ENCODE assay signal across 7 mouse cellular contexts in the genomic region with DNA sequence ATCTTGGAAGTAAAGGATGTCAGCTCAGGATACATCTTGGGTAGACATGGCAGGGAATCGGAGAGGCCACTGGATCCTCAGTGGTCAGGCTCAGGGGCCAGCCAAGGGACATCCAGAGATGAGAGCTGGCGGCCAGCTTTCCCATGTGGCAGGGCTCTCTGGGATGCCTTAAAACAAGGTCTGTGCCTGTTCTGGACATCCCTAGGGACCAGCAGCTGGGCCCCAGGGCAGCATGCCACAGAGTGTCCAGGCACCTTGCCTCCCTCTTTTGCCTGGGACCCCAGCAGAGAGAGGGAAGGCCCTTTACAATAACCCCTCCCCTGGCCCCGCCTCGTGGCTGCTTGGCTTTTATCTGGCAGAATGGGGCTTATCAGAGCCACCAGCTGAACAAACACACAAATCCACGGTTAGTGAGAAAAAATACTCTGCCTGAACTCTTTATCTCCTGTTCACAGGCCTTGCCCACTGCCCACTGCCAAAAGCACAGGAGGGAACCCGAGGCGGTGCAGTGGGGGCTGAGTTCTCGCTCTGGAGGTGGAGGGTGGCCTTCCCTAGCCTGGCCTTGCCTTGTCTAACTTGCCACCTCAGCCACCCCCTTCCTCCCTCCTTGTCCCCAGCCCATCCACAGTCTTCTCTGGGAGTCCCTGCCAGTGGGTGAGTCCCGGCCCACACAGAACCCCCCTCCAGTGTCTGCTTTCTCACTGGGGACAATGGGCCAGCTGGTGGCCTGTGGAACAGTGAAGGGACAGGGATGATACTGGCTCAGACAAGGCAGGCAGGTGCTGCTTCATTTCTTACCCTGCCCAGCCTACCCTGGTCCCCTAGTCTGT. TPM values are rescaled to one million over a fixed set of nuclear protein-coding genes. Genes with fewer than 3 reads are reported as not detected.
A peak's percentile ranks its signal among the peaks of the same experiment; 100 is the strongest.
DNase-seq lines count a peak whose midpoint lies in the region; ATAC-seq lines count a peak whose summit lies in the region.

No protein-coding gene starts in this region.

- peak; percentile 40 for DNase-seq in urinary bladder, postnatal 14 days (ENCODE audit: low spot score)
- DNase-seq in urinary bladder, postnatal 10 days (ENCODE audit: low spot score), result no peak
- peak; percentile 92 for DNase-seq in midbrain, embryonic 11.5 days (ENCODE audit: low spot score, missing footprints)
- no peak for DNase-seq in layer of hippocampus, adult 9-11 months
- DNase-seq in left cerebral cortex, adult 18-20 months (ENCODE audit: low spot score in 2 of 2), result no peak

- peaks cover 100% of the 10 kb centered on the region for H3K4me1 ChIP-seq in forebrain, embryonic 13.5 days
- peaks cover 53% of the 10 kb centered on the region for H3K4me1 ChIP-seq in hindbrain, embryonic 12.5 days
- peaks cover 22% of the 10 kb centered on the region for H3K4me1 ChIP-seq in midbrain, embryonic 11.5 days (ENCODE audit: control insufficient read depth, insufficient read depth, low read length)

- H3K27me3 ChIP-seq in forebrain, embryonic 13.5 days, result no peaks in the 10 kb centered on the region; the same call in 1 of the 2 replicates
- peaks cover 44% of the 10 kb centered on the region for H3K27me3 ChIP-seq in hindbrain, embryonic 12.5 days
- peaks cover 32% of the 10 kb centered on the region for H3K27me3 ChIP-seq in midbrain, embryonic 11.5 days (ENCODE audit: control insufficient read depth, insufficient read depth, low read length)

- peaks cover 25% of the 10 kb centered on the region for H3K36me3 ChIP-seq in forebrain, embryonic 13.5 days (ENCODE audit: poor library complexity, severe bottlenecking)
- H3K36me3 ChIP-seq in hindbrain, embryonic 12.5 days, result no peaks in the 10 kb centered on the region
- no peaks in the 10 kb centered on the region for H3K36me3 ChIP-seq in midbrain, embryonic 11.5 days (ENCODE audit: control insufficient read depth, insufficient read depth, low read length)

- peak overlapping the region; percentile 53 for H3K9ac ChIP-seq in forebrain, embryonic 13.5 days
- H3K9ac ChIP-seq in hindbrain, embryonic 12.5 days, result 0 out of 2 replicates have a peak overlapping the region, but pooled peaks have one; percentile 20
- 0 out of 2 replicates have a peak overlapping the region, but pooled peaks have one; percentile 6 for H3K9ac ChIP-seq in midbrain, embryonic 11.5 days (ENCODE audit: low read length)

- no peak overlapping the region for H3K4me3 ChIP-seq in forebrain, embryonic 13.5 days
- no peak overlapping the region for H3K4me3 ChIP-seq in hindbrain, embryonic 12.5 days
- no peak overlapping the region for H3K4me3 ChIP-seq in midbrain, embryonic 11.5 days (ENCODE audit: low read depth, low read length)

- no peaks in the 10 kb centered on the region for H3K9me3 ChIP-seq in forebrain, embryonic 13.5 days (replicated peaks)
- H3K9me3 ChIP-seq in hindbrain, embryonic 12.5 days (replicated peaks), result no peaks in the 10 kb centered on the region
- no peaks in the 10 kb centered on the region for H3K9me3 ChIP-seq in midbrain, embryonic 11.5 days (ENCODE audit: control insufficient read depth, low read length)

- peak overlapping the region; percentile 90 for H3K27ac ChIP-seq in forebrain, embryonic 13.5 days
- H3K27ac ChIP-seq in hindbrain, embryonic 12.5 days, result peak overlapping the region; percentile 87
- peak overlapping the region; percentile 76 for H3K27ac ChIP-seq in midbrain, embryonic 11.5 days (ENCODE audit: low read depth, low read length)

- 35% methylated on average over 9 of the region's 9 CpGs for WGBS in forebrain, embryonic 13.5 days
- 39% methylated on average over 9 of the region's 9 CpGs for WGBS in hindbrain, embryonic 12.5 days
- WGBS in midbrain, embryonic 11.5 days, result 22% methylated on average over 9 of the region's 9 CpGs

- peak overlapping the region; percentile 18 for H3K4me2 ChIP-seq in forebrain, embryonic 13.5 days
- H3K4me2 ChIP-seq in hindbrain, embryonic 12.5 days (replicated peaks), result no peak overlapping the region
- no peak overlapping the region for H3K4me2 ChIP-seq in midbrain, embryonic 11.5 days

- ATAC-seq in forebrain, embryonic 13.5 days, result 0 out of 2 replicates have a peak, but pooled peaks have one; percentile 5
- ATAC-seq in hindbrain, embryonic 12.5 days (ENCODE audit: low FRiP score), result peak; percentile 36; the same call in 1 of the 2 replicates
- peak; percentile 64 for ATAC-seq in midbrain, embryonic 11.5 days (ENCODE audit: low FRiP score)

RNA-seq across cellular contexts. Expression of a gene that starts 7.9 kb away (rescaled TPM):
- polyA plus RNA-seq in forebrain, embryonic 13.5 days (2015; fragmentation: Nextera tagmentation; extraction: Ambion mirVana), result 3.7 and 3.8 TPM in 2 replicates
- polyA plus RNA-seq in hindbrain, embryonic 12.5 days (2016; fragmentation: Nextera tagmentation; extraction: Ambion mirVana), result 3.0 and 3.6 TPM in 2 replicates
- 1.6 and 1.9 TPM in 2 replicates for polyA plus RNA-seq in midbrain, embryonic 11.5 days (2014; fragmentation: Nextera tagmentation; extraction: Ambion mirVana)
- total RNA-seq in left cerebral cortex, adult 18-20 months (2021), result not detected

RNA-seq across cellular contexts. Expression of a gene that starts 29.5 kb away (rescaled TPM):
- 1.9 and 2.1 TPM in 2 replicates for polyA plus RNA-seq in forebrain, embryonic 13.5 days (2015; fragmentation: Nextera tagmentation; extraction: Ambion mirVana)
- polyA plus RNA-seq in hindbrain, embryonic 12.5 days (2016; fragmentation: Nextera tagmentation; extraction: Ambion mirVana), result 4.6 and 4.9 TPM in 2 replicates
- 5.1 and 6.5 TPM in 2 replicates for polyA plus RNA-seq in midbrain, embryonic 11.5 days (2014; fragmentation: Nextera tagmentation; extraction: Ambion mirVana)
- total RNA-seq in left cerebral cortex, adult 18-20 months (2021), result 1 to 10 TPM; 2.6 TPM

RNA-seq across cellular contexts. Expression of a gene that starts 43.1 kb away (rescaled TPM):
- 16.1 and 18.6 TPM in 2 replicates for polyA plus RNA-seq in forebrain, embryonic 13.5 days (2015; fragmentation: Nextera tagmentation; extraction: Ambion mirVana)
- polyA plus RNA-seq in hindbrain, embryonic 12.5 days (2016; fragmentation: Nextera tagmentation; extraction: Ambion mirVana), result 20.9 and 21.3 TPM in 2 replicates
- polyA plus RNA-seq in midbrain, embryonic 11.5 days (2014; fragmentation: Nextera tagmentation; extraction: Ambion mirVana), result 18.6 and 21.4 TPM in 2 replicates
- total RNA-seq in left cerebral cortex, adult 18-20 months (2021), result 10 to 100 TPM; 93.7 to 99.0 TPM

RNA-seq across cellular contexts. Expression of a gene that starts 44.6 kb away (rescaled TPM):
- 53.5 and 59.1 TPM in 2 replicates for polyA plus RNA-seq in forebrain, embryonic 13.5 days (2015; fragmentation: Nextera tagmentation; extraction: Ambion mirVana)
- polyA plus RNA-seq in hindbrain, embryonic 12.5 days (2016; fragmentation: Nextera tagmentation; extraction: Ambion mirVana), result 51.2 and 55.9 TPM in 2 replicates
- polyA plus RNA-seq in midbrain, embryonic 11.5 days (2014; fragmentation: Nextera tagmentation; extraction: Ambion mirVana), result 39.9 and 45.6 TPM in 2 replicates
- total RNA-seq in left cerebral cortex, adult 18-20 months (2021), result 100 to 1,000 TPM in 1 of 2 experiments, 10 to 100 TPM in 1; 99.1 to 101 TPM

Comparison
In these comparisons a context has a peak if more than half of its experiments do, and no peak if none do; other contexts are left out.
1. DNase-seq: peak in urinary bladder, postnatal 14 days (single experiment) and midbrain, embryonic 11.5 days (single experiment); none in urinary bladder, postnatal 10 days (single experiment), layer of hippocampus, adult 9-11 months (single experiment) and left cerebral cortex, adult 18-20 months (0 of 2).
2. ATAC-seq: peak in every context shown above with its lines; median percentile 64 in midbrain, embryonic 11.5 days; 36 in hindbrain, embryonic 12.5 days; 5 in forebrain, embryonic 13.5 days.
3. Peak in every context shown above with its lines, with median percentiles within 50 percentile points of each other: H3K27ac ChIP-seq and H3K9ac ChIP-seq.